ENCODE assay signal across 16 mouse cellular contexts in the genomic region with DNA sequence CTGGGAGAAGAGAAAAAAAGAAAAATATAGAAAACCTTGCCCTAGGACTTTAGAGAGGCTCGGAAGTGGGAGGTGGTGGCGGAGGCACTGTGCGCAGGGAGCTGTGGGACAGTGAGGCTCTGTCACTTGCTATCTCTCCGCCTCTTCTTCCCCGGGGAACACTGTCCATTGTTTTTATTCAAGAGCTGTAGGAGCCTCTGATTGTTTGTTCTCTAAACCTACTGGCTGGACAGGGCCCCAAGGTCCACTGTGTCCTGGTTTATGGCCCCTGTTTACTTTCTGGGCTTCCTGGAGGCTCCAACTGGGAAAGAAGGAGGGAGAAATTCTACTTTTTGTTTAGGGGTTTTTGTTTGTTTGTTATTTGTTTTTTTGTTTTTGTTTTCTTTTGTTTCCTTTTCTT. TPM values are rescaled to one million over a fixed set of nuclear protein-coding genes. Genes with fewer than 3 reads are reported as not detected.
DNase-seq lines count a peak whose midpoint lies in the region; ATAC-seq and TF ChIP-seq lines count a peak whose summit lies in the region.
"Had no signal": no experiment of that assay in that cellular context is flagged by ENCODE, and none has a peak within 500 bp of the region (broad histone marks: within the 10 kb centered on the region; RNA-seq: fewer than 3 reads in every experiment).

No protein-coding gene starts in this region.

- H3K9ac ChIP-seq in neural tube, embryonic 11.5 days (ENCODE audit: low read length) = no peak overlapping the region
- no peak overlapping the region for H3K9ac ChIP-seq in intestine, embryonic 14.5 days (ENCODE audit: low read length)
- H3K9ac ChIP-seq: hindbrain, embryonic 15.5 days; midbrain, embryonic 15.5 days; neural tube, embryonic 12.5 days had no signal

- no peaks in the 10 kb centered on the region for H3K9me3 ChIP-seq in neural tube, embryonic 11.5 days (ENCODE audit: control insufficient read depth, low read length)
- no peaks in the 10 kb centered on the region for H3K9me3 ChIP-seq in intestine, embryonic 14.5 days (ENCODE audit: control insufficient read depth, low read length)
- H3K9me3 ChIP-seq: hindbrain, embryonic 15.5 days; midbrain, embryonic 15.5 days; neural tube, embryonic 12.5 days had no signal

- no peaks in the 10 kb centered on the region for H3K4me1 ChIP-seq in neural tube, embryonic 11.5 days (ENCODE audit: control insufficient read depth, insufficient read depth, low read length)
- H3K4me1 ChIP-seq in intestine, embryonic 14.5 days (replicated peaks; ENCODE audit: control insufficient read depth, insufficient read depth, low read length) = no peaks in the 10 kb centered on the region

- H3K36me3 ChIP-seq in neural tube, embryonic 11.5 days (ENCODE audit: control insufficient read depth, insufficient read depth, low read length) = no peaks in the 10 kb centered on the region
- no peaks in the 10 kb centered on the region for H3K36me3 ChIP-seq in intestine, embryonic 14.5 days (ENCODE audit: control insufficient read depth, insufficient read depth, low read length)
- H3K36me3 ChIP-seq: hindbrain, embryonic 15.5 days; midbrain, embryonic 15.5 days; neural tube, embryonic 12.5 days had no signal

- no peak overlapping the region for H3K4me3 ChIP-seq in layer of hippocampus, adult 2 months
- H3K4me3 ChIP-seq in neural tube, embryonic 11.5 days (ENCODE audit: low read depth, low read length) = no peak overlapping the region
- no peak overlapping the region for H3K4me3 ChIP-seq in intestine, embryonic 14.5 days (ENCODE audit: low read depth, low read length)
- H3K4me3 ChIP-seq: hindbrain, embryonic 15.5 days; midbrain, embryonic 15.5 days; neural tube, embryonic 12.5 days had no signal

- no peak for TF ChIP-seq CTCF in layer of hippocampus, adult 2 months (conservative IDR thresholded peaks at IDR 0.05)

- 11% methylated on average over 5 of the region's 5 CpGs for WGBS in neural tube, embryonic 11.5 days
- WGBS in intestine, embryonic 14.5 days = 32% methylated on average over 5 of the region's 5 CpGs

- no peaks in the 10 kb centered on the region for H3K27me3 ChIP-seq in neural tube, embryonic 11.5 days (ENCODE audit: control insufficient read depth, insufficient read depth, low read length)
- peaks cover under 1% of the 10 kb centered on the region; the same call in 1 of the 2 replicates for H3K27me3 ChIP-seq in intestine, embryonic 14.5 days (replicated peaks; ENCODE audit: control insufficient read depth, insufficient read depth, low read length)

- H3K4me2 ChIP-seq in neural tube, embryonic 11.5 days (ENCODE audit: low read depth) = no peak overlapping the region
- H3K4me2 ChIP-seq in intestine, embryonic 14.5 days (ENCODE audit: low read length) = peak overlapping the region; percentile 25; the same call in 1 of the 2 replicates
- H3K4me2 ChIP-seq: hindbrain, embryonic 15.5 days; midbrain, embryonic 15.5 days; neural tube, embryonic 12.5 days had no signal

- peak in 1 of 2 experiments; percentile 10 for DNase-seq in layer of hippocampus, adult 2 months (ENCODE audit: low spot score in 2 of 2)
- no peak for DNase-seq in layer of hippocampus, postnatal 10 days (ENCODE audit: low spot score in 2 of 2)
- peak; percentile 11 for DNase-seq in neural tube, embryonic 11.5 days (ENCODE audit: low spot score)
- no peak for DNase-seq in neural tube, embryonic 10.5 days (ENCODE audit: extremely low spot score, low spot score)
- DNase-seq in intestine, embryonic 14.5 days (ENCODE audit: low spot score) = no peak
- DNase-seq in telencephalon, adult 2 months (ENCODE audit: low read depth, low spot score) = peak; percentile 39
- DNase-seq in thymus, postnatal 14 days = no peak
- DNase-seq: adrenal gland, postnatal 14 days; cerebellum, adult 9-11 months; heart, adult 11 months; kidney, adult 9 months; lung, adult 2 months had no signal

- H3K27ac ChIP-seq in layer of hippocampus, adult 2 months = peak overlapping the region; percentile 69
- H3K27ac ChIP-seq in neural tube, embryonic 11.5 days (ENCODE audit: low read depth, low read length) = no peak overlapping the region
- H3K27ac ChIP-seq in intestine, embryonic 14.5 days (ENCODE audit: low read depth) = no peak overlapping the region
- H3K27ac ChIP-seq: hindbrain, embryonic 15.5 days; midbrain, embryonic 15.5 days; neural tube, embryonic 12.5 days had no signal

- ATAC-seq in neural tube, embryonic 11.5 days (ENCODE audit: insufficient read depth, low FRiP score, low TSS enrichment) = no peak
- no peak for ATAC-seq in intestine, embryonic 14.5 days (replicated peaks; ENCODE audit: low FRiP score, low TSS enrichment, low read depth)
- ATAC-seq: forebrain, embryonic 14.5 days; midbrain, embryonic 15.5 days had no signal

RNA-seq across cellular contexts. Expression of a gene that starts 6.2 kb away (rescaled TPM):
- 1 to 10 TPM; 4.3 to 5.9 TPM for total RNA-seq in layer of hippocampus, adult 2 months (2021)
- total RNA-seq in layer of hippocampus, postnatal 10 days (2021) = 1 to 10 TPM; 2.1 to 2.4 TPM
- polyA plus RNA-seq in neural tube, embryonic 11.5 days (2014; fragmentation: Nextera tagmentation; extraction: Ambion mirVana) = 3.3 and 3.6 TPM in 2 replicates
- polyA plus RNA-seq in intestine, embryonic 14.5 days (2014; fragmentation: Nextera tagmentation; extraction: Ambion mirVana) = 48.6 and 48.7 TPM in 2 replicates

RNA-seq across cellular contexts. Expression of a gene that starts 22.0 kb away (rescaled TPM):
- 10 to 100 TPM; 27.5 to 29.4 TPM for total RNA-seq in layer of hippocampus, adult 2 months (2021)
- total RNA-seq in layer of hippocampus, postnatal 10 days (2021) = 10 to 100 TPM; 24.7 to 28.2 TPM
- 20.0 and 21.4 TPM in 2 replicates for polyA plus RNA-seq in neural tube, embryonic 11.5 days (2014; fragmentation: Nextera tagmentation; extraction: Ambion mirVana)
- 16.9 and 18.3 TPM in 2 replicates for polyA plus RNA-seq in intestine, embryonic 14.5 days (2014; fragmentation: Nextera tagmentation; extraction: Ambion mirVana)

RNA-seq across cellular contexts. Expression of a gene that starts 56.4 kb away (rescaled TPM):
- total RNA-seq in layer of hippocampus, adult 2 months (2021) = 1 to 10 TPM; 5.6 to 6.1 TPM
- total RNA-seq in layer of hippocampus, postnatal 10 days (2021) = 1 to 10 TPM; 7.4 to 8.5 TPM
- 19.9 and 22.4 TPM in 2 replicates for polyA plus RNA-seq in neural tube, embryonic 11.5 days (2014; fragmentation: Nextera tagmentation; extraction: Ambion mirVana)
- 18.1 and 21.3 TPM in 2 replicates for polyA plus RNA-seq in intestine, embryonic 14.5 days (2014; fragmentation: Nextera tagmentation; extraction: Ambion mirVana)

RNA-seq across cellular contexts. Expression of a gene that starts 56.6 kb away (rescaled TPM):
- total RNA-seq in layer of hippocampus, adult 2 months (2021) = 10 to 100 TPM; 18.6 to 22.1 TPM
- 10 to 100 TPM; 24.5 to 25.7 TPM for total RNA-seq in layer of hippocampus, postnatal 10 days (2021)
- polyA plus RNA-seq in neural tube, embryonic 11.5 days (2014; fragmentation: Nextera tagmentation; extraction: Ambion mirVana) = 39.3 and 40.8 TPM in 2 replicates
- 42.4 and 45.5 TPM in 2 replicates for polyA plus RNA-seq in intestine, embryonic 14.5 days (2014; fragmentation: Nextera tagmentation; extraction: Ambion mirVana)

Comparison
In these comparisons a context has a peak if more than half of its experiments do, and no peak if none do; other contexts are left out.
1. DNase-seq: peak in neural tube, embryonic 11.5 days (single experiment) and telencephalon, adult 2 months (single experiment); none in layer of hippocampus, postnatal 10 days (0 of 2), neural tube, embryonic 10.5 days (single experiment), intestine, embryonic 14.5 days (single experiment) and thymus, postnatal 14 days (single experiment).